Mouse (Mus musculus) urinary bladder, postnatal 14 days (tissue): Measurements from ENCODE around the gene Tox4.
"Not testable (repeated sequence)": the region's sequence is repeated elsewhere in the genome, so short reads cannot be mapped to it uniquely, and the experiment has no call there.

Source experiments
- DNase-seq: peaks from one replicate; pipeline ENCODE4 v3.0.0; 2021; ENCODE audit warnings: low spot score

Gene Tox4

GRCm38 (mm10) chr14:52278932-52279746 lies at the start of gene Tox4, which contains the start of gene Rab2b:
Tox4 (plus strand) TSS chr14:52279146.
Rab2b (minus strand) TSS chr14:52279545.
- peak; percentile 98 for DNase-seq

GRCm38 (mm10) chr14:52232249-52232648 lies 46.7 kb upstream of the Tox4 start:
- DNase-seq = no peak

- DNase-seq = no peak
These were observed 43.8 kb upstream of the Tox4 start for GRCm38 (mm10) chr14:52235165-52235564.

GRCm38 (mm10) chr14:52236216-52236615 lies 42.7 kb upstream of the Tox4 start:
- DNase-seq = no peak

- DNase-seq = peak; percentile 100
These were observed 34.8 kb upstream of the Tox4 start for GRCm38 (mm10) chr14:52244041-52244689.

GRCm38 (mm10) chr14:52244690-52245042 lies 34.3 kb upstream of the Tox4 start:
- no peak for DNase-seq

GRCm38 (mm10) chr14:52246129-52246528 lies 32.8 kb upstream of the Tox4 start:
- no peak for DNase-seq

GRCm38 (mm10) chr14:52256311-52257175 lies 22.4 kb upstream of the Tox4 start:
- no peak for DNase-seq

- DNase-seq = peak; percentile 98
These were observed 21.3 kb upstream of the Tox4 start, which contains the start of gene Chd8 for GRCm38 (mm10) chr14:52257484-52258213. Chd8 (minus strand) TSS chr14:52257780.

GRCm38 (mm10) chr14:52272781-52273180 lies 6.2 kb upstream of the Tox4 start:
- no peak for DNase-seq

GRCm38 (mm10) chr14:52277210-52277609 lies 1.7 kb upstream of the Tox4 start:
- DNase-seq = no peak

- DNase-seq = no peak
These were observed 788 bp downstream of the Tox4 start for GRCm38 (mm10) chr14:52279747-52280120.

GRCm38 (mm10) chr14:52283629-52284028 lies 4.7 kb downstream of the Tox4 start:
- DNase-seq = no peak

GRCm38 (mm10) chr14:52284191-52284590 lies 5.2 kb downstream of the Tox4 start:
- DNase-seq = no peak

- no peak for DNase-seq
These were observed 16.8 kb downstream of the Tox4 start for GRCm38 (mm10) chr14:52295558-52296264.

GRCm38 (mm10) chr14:52303517-52303916 lies 24.6 kb downstream of the Tox4 start:
- not testable (repeated sequence) for DNase-seq

GRCm38 (mm10) chr14:52304644-52305271 lies 25.8 kb downstream of the Tox4 start, which contains the start of gene Mettl3:
Mettl3 (minus strand) TSS chr14:52305128.
- DNase-seq = peak; percentile 92

- no peak for DNase-seq
These were observed 27.2 kb downstream of the Tox4 start for GRCm38 (mm10) chr14:52306100-52306499.

- not testable (repeated sequence) for DNase-seq
These were observed 31.4 kb downstream of the Tox4 start for GRCm38 (mm10) chr14:52310343-52310742.

- DNase-seq = no peak
These were observed 32.0 kb downstream of the Tox4 start for GRCm38 (mm10) chr14:52310906-52311305.
